Mouse (Mus musculus): ENCODE measurements around the gene Fam90a1b. TPM values are rescaled to one million over a fixed set of nuclear protein-coding genes. Genes with fewer than 3 reads are reported as not detected.
"Not testable (repeated sequence)": the region's sequence is repeated elsewhere in the genome, so short reads cannot be mapped to it uniquely, and the experiment has no call there.

Fam90a1b gene
- polyA plus RNA-seq (2014; fragmentation: Nextera tagmentation; extraction: Ambion mirVana) = 0.09 and 0.28 TPM in 2 replicates

GRCm38 (mm10) chrX:94366670-94367241 is at the start of gene Fam90a1b, which contains the start of gene Apoo:
Fam90a1b (minus strand) TSS chrX:94366777.
Apoo (plus strand) TSS chrX:94367117.
- Histone ChIP-seq H3K27ac (replicated peaks; ENCODE audit: low read depth, low read length) (peak within 1 kb of the TSS; percentile 70; the same call in 1 of the 2 replicates), H3K27me3 (ENCODE audit: control insufficient read depth, insufficient read depth, low read length) (peaks cover 43% of the 10 kb centered on the region), H3K4me2 (ENCODE audit: low read length) (peak within 1 kb of the TSS; percentile 47), H3K9me3 (ENCODE audit: control insufficient read depth, low read length) (no peaks in the 10 kb centered on the region), H3K4me1 (ENCODE audit: control insufficient read depth, insufficient read depth, low read length) (peaks cover 3% of the 10 kb centered on the region; the same call in 1 of the 2 replicates), H3K36me3 (ENCODE audit: control insufficient read depth, insufficient read depth, low read length) (no peaks in the 10 kb centered on the region), H3K4me3 (replicated peaks; ENCODE audit: low read depth, low read length) (peak within 1 kb of the TSS; percentile 54), H3K9ac (replicated peaks; ENCODE audit: low read length) (peak within 1 kb of the TSS; percentile 63; the same call in 1 of the 2 replicates)
- DNase-seq (peak; percentile 97), ATAC-seq (ENCODE audit: low FRiP score, low TSS enrichment) (peak; percentile 98)
- 17% methylated on average over 46 of the region's 46 CpGs for WGBS

DNA sequence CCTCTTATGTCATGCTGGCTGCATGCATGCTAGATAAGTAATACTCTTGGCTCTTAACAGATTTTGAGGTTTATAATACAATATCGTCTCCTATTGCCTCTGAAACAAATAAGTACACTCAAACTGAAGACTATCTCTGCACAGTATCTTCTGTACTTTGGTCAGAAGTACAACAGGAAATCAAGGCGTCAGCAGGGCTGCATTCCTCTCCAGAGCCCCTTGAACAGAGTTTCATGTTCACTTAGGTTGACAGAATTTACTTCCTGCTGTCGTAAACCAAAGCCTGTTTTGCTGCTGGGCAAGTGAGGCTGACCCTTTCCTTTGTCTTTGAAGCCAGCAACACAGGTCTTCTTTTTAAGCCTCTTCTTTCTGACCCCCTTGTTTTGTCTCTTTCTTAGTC is 42.4 kb upstream of the Fam90a1b start:
- Histone ChIP-seq H3K4me1 (ENCODE audit: control insufficient read depth, insufficient read depth, low read length) (no peaks in the 10 kb centered on the region), H3K4me3 (replicated peaks; ENCODE audit: low read depth, low read length) (no peak overlapping the region), H3K9ac (replicated peaks; ENCODE audit: low read length) (no peak overlapping the region), H3K27me3 (ENCODE audit: control insufficient read depth, insufficient read depth, low read length) (peaks cover 4% of the 10 kb centered on the region), H3K9me3 (ENCODE audit: control insufficient read depth, low read length) (no peaks in the 10 kb centered on the region), H3K36me3 (ENCODE audit: control insufficient read depth, insufficient read depth, low read length) (no peaks in the 10 kb centered on the region), H3K4me2 (ENCODE audit: low read length) (no peak overlapping the region), H3K27ac (replicated peaks; ENCODE audit: low read depth, low read length) (no peak overlapping the region)
- no peak for DNase-seq
- no peak for ATAC-seq (ENCODE audit: low FRiP score, low TSS enrichment)
- WGBS = 44% methylated on average over 3 of the region's 3 CpGs

DNA sequence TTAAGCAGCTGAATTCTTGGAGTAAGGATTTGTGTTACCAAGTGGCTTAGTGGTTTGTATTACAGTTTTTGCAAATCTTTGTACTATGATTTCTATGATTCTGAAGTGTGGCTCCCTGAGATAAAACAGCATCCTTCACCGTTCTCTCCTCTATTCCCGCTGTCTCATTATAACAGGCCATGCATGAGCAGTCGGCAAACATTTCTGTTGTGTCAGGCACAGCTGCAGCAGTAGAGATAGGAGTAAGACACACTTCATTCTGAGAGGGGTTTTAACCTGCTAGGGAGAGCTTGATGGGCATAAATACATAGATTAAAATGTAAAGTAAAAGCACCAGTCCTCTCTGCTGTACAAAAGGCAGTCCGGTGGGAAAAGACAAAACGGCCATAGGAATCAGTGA is 12.2 kb upstream of the Fam90a1b start:
- no peaks in the 10 kb centered on the region for H3K4me1 ChIP-seq (ENCODE audit: control insufficient read depth, insufficient read depth, low read length)
- H3K27ac ChIP-seq (replicated peaks; ENCODE audit: low read depth, low read length) = no peak overlapping the region
- no peak overlapping the region for H3K4me3 ChIP-seq (replicated peaks; ENCODE audit: low read depth, low read length)
- H3K9ac ChIP-seq (replicated peaks; ENCODE audit: low read length) = no peak overlapping the region
- H3K36me3 ChIP-seq (ENCODE audit: control insufficient read depth, insufficient read depth, low read length) = no peaks in the 10 kb centered on the region
- WGBS = 51% methylated on average over 5 of the region's 5 CpGs
- H3K27me3 ChIP-seq (ENCODE audit: control insufficient read depth, insufficient read depth, low read length) = no peaks in the 10 kb centered on the region; the same call in 1 of the 2 replicates
- DNase-seq (peak; percentile 30), ATAC-seq (ENCODE audit: low FRiP score, low TSS enrichment) (no peak)
- H3K9me3 ChIP-seq (ENCODE audit: control insufficient read depth, low read length) = no peaks in the 10 kb centered on the region
- H3K4me2 ChIP-seq (ENCODE audit: low read length) = no peak overlapping the region

DNA sequence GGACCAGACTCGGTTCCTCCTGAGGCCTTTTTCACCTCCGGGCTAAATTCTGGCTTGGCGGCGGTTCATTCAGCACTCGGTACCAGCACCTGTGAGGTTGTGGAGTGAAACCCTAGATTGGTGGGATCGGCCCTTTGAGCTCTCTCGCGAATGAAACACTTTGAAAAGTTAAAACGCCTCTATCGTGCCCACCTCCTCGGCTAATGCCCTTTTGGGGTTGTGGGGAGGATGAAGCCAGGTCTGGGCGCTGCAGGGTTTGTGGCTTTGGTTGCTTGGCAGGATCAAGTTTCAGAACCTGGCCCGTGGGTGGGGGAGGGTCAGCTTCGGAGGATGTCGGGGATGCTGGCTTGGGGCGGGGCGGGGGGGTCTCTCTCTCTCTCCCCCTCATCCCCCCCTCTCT is 671 bp upstream of the Fam90a1b start:
- H3K4me2 ChIP-seq (ENCODE audit: low read length) = peak overlapping the region; percentile 46
- 26% methylated on average over 17 of the region's 17 CpGs for WGBS

GRCm38 (mm10) chrX:94366029-94366428 is 548 bp downstream of the Fam90a1b start:
- H3K27ac ChIP-seq (replicated peaks; ENCODE audit: low read depth, low read length) = no peak overlapping the region
- H3K9ac ChIP-seq (replicated peaks; ENCODE audit: low read length) = no peak overlapping the region
- peaks cover 3% of the 10 kb centered on the region; the same call in 1 of the 2 replicates for H3K4me1 ChIP-seq (ENCODE audit: control insufficient read depth, insufficient read depth, low read length)
- no peaks in the 10 kb centered on the region for H3K36me3 ChIP-seq (ENCODE audit: control insufficient read depth, insufficient read depth, low read length)
- no peaks in the 10 kb centered on the region for H3K9me3 ChIP-seq (ENCODE audit: control insufficient read depth, low read length)
- ATAC-seq (ENCODE audit: low FRiP score, low TSS enrichment) = no peak
- peak; percentile 22 for DNase-seq
- H3K4me2 ChIP-seq (ENCODE audit: low read length) = peak overlapping the region; percentile 47
- peak overlapping the region; percentile 54 for H3K4me3 ChIP-seq (replicated peaks; ENCODE audit: low read depth, low read length)
- peaks cover 45% of the 10 kb centered on the region for H3K27me3 ChIP-seq (ENCODE audit: control insufficient read depth, insufficient read depth, low read length)
- WGBS = 22% methylated on average over 16 of the region's 16 CpGs

More for the DNA sequence above, 671 bp upstream of the Fam90a1b start:
- peaks cover 3% of the 10 kb centered on the region; the same call in 1 of the 2 replicates for H3K4me1 ChIP-seq (ENCODE audit: control insufficient read depth, insufficient read depth, low read length)
- no peak for DNase-seq
- H3K27ac ChIP-seq (replicated peaks; ENCODE audit: low read depth, low read length) = peak overlapping the region; percentile 70; the same call in 1 of the 2 replicates
- H3K4me3 ChIP-seq (replicated peaks; ENCODE audit: low read depth, low read length) = peak overlapping the region; percentile 54
- H3K36me3 ChIP-seq (ENCODE audit: control insufficient read depth, insufficient read depth, low read length) = no peaks in the 10 kb centered on the region
- H3K27me3 ChIP-seq (ENCODE audit: control insufficient read depth, insufficient read depth, low read length) = peaks cover 39% of the 10 kb centered on the region
- H3K9ac ChIP-seq (replicated peaks; ENCODE audit: low read length) = peak overlapping the region; percentile 63; the same call in 1 of the 2 replicates
- ATAC-seq (ENCODE audit: low FRiP score, low TSS enrichment) = peak; percentile 51
- no peaks in the 10 kb centered on the region for H3K9me3 ChIP-seq (ENCODE audit: control insufficient read depth, low read length)

GRCm38 (mm10) chrX:94365381-94365925 is 1.1 kb downstream of the Fam90a1b start:
- H3K36me3 ChIP-seq (ENCODE audit: control insufficient read depth, insufficient read depth, low read length) = no peaks in the 10 kb centered on the region
- H3K4me2 ChIP-seq (ENCODE audit: low read length) = peak overlapping the region; percentile 47

GRCm38 (mm10) chrX:94343638-94344037 is 22.9 kb downstream of the Fam90a1b start:
- not testable (repeated sequence) for DNase-seq; H3K4me2 ChIP-seq (ENCODE audit: low read length); H3K9me3 ChIP-seq (ENCODE audit: control insufficient read depth, low read length); H3K36me3 ChIP-seq (ENCODE audit: control insufficient read depth, insufficient read depth, low read length); H3K4me3 ChIP-seq (replicated peaks; ENCODE audit: low read depth, low read length); H3K4me1 ChIP-seq (ENCODE audit: control insufficient read depth, insufficient read depth, low read length); H3K27ac ChIP-seq (replicated peaks; ENCODE audit: low read depth, low read length); ATAC-seq (ENCODE audit: low FRiP score, low TSS enrichment); H3K9ac ChIP-seq (replicated peaks; ENCODE audit: low read length)
- peaks cover 20% of the 10 kb centered on the region for H3K27me3 ChIP-seq (ENCODE audit: control insufficient read depth, insufficient read depth, low read length)
- 94% methylated on average over 4 of the region's 4 CpGs for WGBS

More at GRCm38 (mm10) chrX:94365381-94365925, 1.1 kb downstream of the Fam90a1b start:
- H3K4me3 ChIP-seq (replicated peaks; ENCODE audit: low read depth, low read length) = no peak overlapping the region
- no peak overlapping the region for H3K9ac ChIP-seq (replicated peaks; ENCODE audit: low read length)
- peaks cover 45% of the 10 kb centered on the region for H3K27me3 ChIP-seq (ENCODE audit: control insufficient read depth, insufficient read depth, low read length)
- DNase-seq = no peak
- WGBS = 25% methylated on average over 14 of the region's 14 CpGs
- H3K4me1 ChIP-seq (ENCODE audit: control insufficient read depth, insufficient read depth, low read length) = peaks cover 3% of the 10 kb centered on the region; the same call in 1 of the 2 replicates
- no peaks in the 10 kb centered on the region for H3K9me3 ChIP-seq (ENCODE audit: control insufficient read depth, low read length)
- H3K27ac ChIP-seq (replicated peaks; ENCODE audit: low read depth, low read length) = no peak overlapping the region
- no peak for ATAC-seq (ENCODE audit: low FRiP score, low TSS enrichment)

- no peaks in the 10 kb centered on the region for H3K9me3 ChIP-seq (ENCODE audit: control insufficient read depth, low read length)
- peak; percentile 62 for DNase-seq
- peaks cover 14% of the 10 kb centered on the region; the same call in 1 of the 2 replicates for H3K27me3 ChIP-seq (ENCODE audit: control insufficient read depth, insufficient read depth, low read length)
- H3K9ac ChIP-seq (replicated peaks; ENCODE audit: low read length) = no peak overlapping the region
- no peak for ATAC-seq (ENCODE audit: low FRiP score, low TSS enrichment)
- no peak overlapping the region for H3K4me3 ChIP-seq (replicated peaks; ENCODE audit: low read depth, low read length)
- H3K4me2 ChIP-seq (ENCODE audit: low read length) = no peak overlapping the region
- peak overlapping the region; percentile 64; the same call in 1 of the 2 replicates for H3K27ac ChIP-seq (replicated peaks; ENCODE audit: low read depth, low read length)
- H3K36me3 ChIP-seq (ENCODE audit: control insufficient read depth, insufficient read depth, low read length) = no peaks in the 10 kb centered on the region
- H3K4me1 ChIP-seq (ENCODE audit: control insufficient read depth, insufficient read depth, low read length) = no peaks in the 10 kb centered on the region
- 53% methylated on average over 11 of the region's 11 CpGs for WGBS
Measured at GRCm38 (mm10) chrX:94321036-94321902, 45.3 kb downstream of the Fam90a1b start.

Data from midbrain, embryonic 14.5 days (tissue).